Comparison of ENCODE assay signal across 19 mouse cellular contexts in genomic region chr15:89551733-89552132, GRCm38 (mm10). TPM values are rescaled to one million over a fixed set of nuclear protein-coding genes. Genes with fewer than 3 reads are reported as not detected.
DNase-seq lines count a peak whose midpoint lies in the region.
"Had no signal": no experiment of that assay in that cellular context is flagged by ENCODE, and none has a peak within 500 bp of the region (broad histone marks: within the 10 kb centered on the region; RNA-seq: fewer than 3 reads in every experiment).

No protein-coding gene starts in this region.

- DNase-seq in cerebellum, adult 11-12 months: peak; percentile 63
- no peak for DNase-seq in cerebellum, postnatal 4 days (ENCODE audit: low spot score in 2 of 2)
- DNase-seq in cerebellum, adult 9-10 months: peak; percentile 68
- DNase-seq in cerebellum, postnatal 14 days: no peak
- peak; percentile 53 for DNase-seq in brain, adult 2 months (ENCODE audit: low read depth, low spot score)
- DNase-seq in adrenal gland, adult 18-20 months (ENCODE audit: low spot score in 2 of 2): no peak
- DNase-seq: adrenal gland, adult 2 months; adrenal gland, postnatal 14 days; B cell, adult 2 months; gastrocnemius, postnatal 10 days; gastrocnemius, postnatal 36 days; heart, postnatal 10 days; heart, postnatal 36 days; kidney, adult 11 months; kidney, adult 8-10 months had no signal

RNA-seq across cellular contexts. Expression of gene Acr, which starts 16.4 kb away (rescaled TPM):
- total RNA-seq in adrenal gland, adult 18-20 months (2021): not detected
- total RNA-seq: CH12.LX; G1E; gastrocnemius, adult 18-20 months; granulocyte monocyte progenitor cell, adult 5-6 weeks had no signal

RNA-seq across cellular contexts. Expression of gene Rabl2, which starts 40.0 kb away (rescaled TPM):
- 1 to 10 TPM; 9.2 to 9.9 TPM for total RNA-seq in adrenal gland, adult 18-20 months (2021)

RNA-seq across cellular contexts. Expression of gene Shank3, which starts 52.3 kb away (rescaled TPM):
- total RNA-seq in adrenal gland, adult 18-20 months (2021): 10 to 100 TPM; 28.8 to 32.5 TPM
- total RNA-seq: CH12.LX had no signal

Comparison
In these comparisons a context has a peak if more than half of its experiments do, and no peak if none do; other contexts are left out.
1. DNase-seq: peak in cerebellum, adult 11-12 months (single experiment), cerebellum, adult 9-10 months (single experiment) and brain, adult 2 months (single experiment); none in cerebellum, postnatal 4 days (0 of 2), cerebellum, postnatal 14 days (0 of 2) and adrenal gland, adult 18-20 months (0 of 2).